9 mouse cellular contexts compared by ENCODE assay signal in the genomic region with DNA sequence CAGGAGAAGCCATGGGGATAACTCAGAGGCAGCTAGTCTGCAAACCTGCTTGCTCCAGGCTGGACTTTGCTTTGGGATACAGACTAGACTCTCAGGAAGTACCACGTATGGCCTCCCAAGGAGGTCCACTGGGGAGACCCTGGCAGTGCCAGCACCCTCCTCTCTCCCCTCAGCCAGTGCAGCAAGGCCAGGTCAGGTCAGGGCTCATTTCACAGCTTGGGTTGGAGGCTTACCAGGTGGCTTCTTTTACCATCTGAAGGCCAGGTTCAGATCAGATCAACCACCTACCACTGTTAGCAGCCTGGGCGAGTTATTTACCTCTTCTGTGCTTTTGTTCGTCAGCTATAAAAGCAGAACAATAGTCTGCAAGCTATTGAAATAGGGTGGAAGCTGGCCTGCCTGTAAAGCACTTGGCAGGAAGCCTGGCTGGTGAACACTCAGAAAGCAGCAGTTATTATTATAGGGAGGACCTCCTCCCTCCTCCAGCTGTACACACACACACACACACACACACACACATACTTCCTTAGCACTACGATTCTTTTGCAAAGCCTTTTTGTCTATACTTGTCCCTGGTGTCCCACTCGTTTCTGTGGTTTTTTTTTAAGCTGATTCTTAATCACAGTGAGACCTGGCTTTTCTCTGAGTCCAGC. TPM values are rescaled to one million over a fixed set of nuclear protein-coding genes. Genes with fewer than 3 reads are reported as not detected.
DNase-seq lines count a peak whose midpoint lies in the region; ATAC-seq lines count a peak whose summit lies in the region.
"Had no signal": no experiment of that assay in that cellular context is flagged by ENCODE, and none has a peak within 500 bp of the region (broad histone marks: within the 10 kb centered on the region; RNA-seq: fewer than 3 reads in every experiment).

No protein-coding gene starts in this region.

- 0 out of 2 replicates have a peak, but pooled peaks cover 7% of the 10 kb centered on the region for H3K36me3 ChIP-seq in intestine, embryonic 14.5 days (ENCODE audit: control insufficient read depth, insufficient read depth, low read length)

- ATAC-seq in intestine, embryonic 14.5 days (replicated peaks; ENCODE audit: low FRiP score, low TSS enrichment, low read depth), result no peak

- H3K27me3 ChIP-seq in intestine, embryonic 14.5 days (replicated peaks; ENCODE audit: control insufficient read depth, insufficient read depth, low read length), result no peaks in the 10 kb centered on the region

- H3K9ac ChIP-seq in intestine, embryonic 14.5 days (ENCODE audit: low read length), result no peak overlapping the region

- H3K27ac ChIP-seq in intestine, embryonic 14.5 days (ENCODE audit: low read depth), result peak overlapping the region; percentile 36; the same call in 1 of the 2 replicates

- no peak overlapping the region for H3K4me3 ChIP-seq in intestine, embryonic 14.5 days (ENCODE audit: low read depth, low read length)

- no peaks in the 10 kb centered on the region for H3K4me1 ChIP-seq in intestine, embryonic 14.5 days (replicated peaks; ENCODE audit: control insufficient read depth, insufficient read depth, low read length)

- H3K4me2 ChIP-seq in intestine, embryonic 14.5 days (ENCODE audit: low read length), result no peak overlapping the region

- 50% methylated on average over 5 of the region's 5 CpGs for WGBS in intestine, embryonic 14.5 days

- no peaks in the 10 kb centered on the region for H3K9me3 ChIP-seq in intestine, embryonic 14.5 days (ENCODE audit: control insufficient read depth, low read length)

- DNase-seq in ovary, postnatal 36 days (ENCODE audit: low spot score), result peak; percentile 36
- no peak for DNase-seq in ovary, postnatal 10 days (ENCODE audit: low spot score)
- DNase-seq in gastrocnemius, postnatal 25 days, result peak; percentile 24
- no peak for DNase-seq in intestine, embryonic 14.5 days (ENCODE audit: low spot score)
- peak; percentile 84 for DNase-seq in lung, postnatal 36 days
- no peak for DNase-seq in thymus, postnatal 25 days
- DNase-seq in cerebellum, postnatal 10 days, result no peak
- no peak for DNase-seq in adrenal gland, adult 18-20 months (ENCODE audit: low spot score in 2 of 2)

RNA-seq across cellular contexts. Expression of gene Mecr, which starts 6.8 kb away (rescaled TPM):
- 10 to 100 TPM; 24.0 to 24.6 TPM for total RNA-seq in gastrocnemius, postnatal 25 days (2021)
- polyA plus RNA-seq in intestine, embryonic 14.5 days (2014; fragmentation: Nextera tagmentation; extraction: Ambion mirVana), result 59.3 and 62.3 TPM in 2 replicates
- 100 to 1,000 TPM in 1 of 2 experiments, 10 to 100 TPM in 1; 94.4 to 162 TPM for total RNA-seq in adrenal gland, adult 18-20 months (2021)

RNA-seq across cellular contexts. Expression of gene Ptpru, which starts 12.0 kb away (rescaled TPM):
- 1 to 10 TPM in 1 of 2 experiments, under 1 TPM in 1; 0.69 to 1.4 TPM for total RNA-seq in gastrocnemius, postnatal 25 days (2021)
- polyA plus RNA-seq in intestine, embryonic 14.5 days (2014; fragmentation: Nextera tagmentation; extraction: Ambion mirVana), result 5.4 and 5.7 TPM in 2 replicates
- 10 to 100 TPM; 49.3 to 55.5 TPM for total RNA-seq in adrenal gland, adult 18-20 months (2021)
- total RNA-seq: neutrophil, adult 5-6 weeks had no signal

RNA-seq across cellular contexts. Expression of gene Srsf4, which starts 23.3 kb away (rescaled TPM):
- 10 to 100 TPM; 27.4 to 30.6 TPM for total RNA-seq in gastrocnemius, postnatal 25 days (2021)
- 102 and 103 TPM in 2 replicates for polyA plus RNA-seq in intestine, embryonic 14.5 days (2014; fragmentation: Nextera tagmentation; extraction: Ambion mirVana)
- 10 to 100 TPM; 59.7 to 62.5 TPM for total RNA-seq in adrenal gland, adult 18-20 months (2021)

Comparison
In these comparisons a context has a peak if more than half of its experiments do, and no peak if none do; other contexts are left out.
1. DNase-seq: peak in ovary, postnatal 36 days (single experiment), gastrocnemius, postnatal 25 days (single experiment) and lung, postnatal 36 days (single experiment); none in ovary, postnatal 10 days (single experiment), intestine, embryonic 14.5 days (single experiment), thymus, postnatal 25 days (single experiment), cerebellum, postnatal 10 days (0 of 2) and adrenal gland, adult 18-20 months (0 of 2).
2. RNA of gene Ptpru, which starts 12.0 kb away (total RNA-seq): 49.3 to 55.5 TPM in adrenal gland, adult 18-20 months; 0.69 to 1.4 TPM in gastrocnemius, postnatal 25 days; every median in the first group is over 10 times any median in the second.